Mouse (Mus musculus) intestine, embryonic 15.5 days (tissue): Measurements from ENCODE around the gene Rhbdd3. TPM values are rescaled to one million over a fixed set of nuclear protein-coding genes. Genes with fewer than 3 reads are reported as not detected.
A peak's percentile ranks its signal among the peaks of the same experiment; 100 is the strongest.

ENCODE experiments used
- ATAC-seq: fragments of 200-750 bp; cut with Nextera tagmentation; 2 replicates; pipeline ENCODE4 v1.8.0; 2017; ENCODE audit warnings: moderate TSS enrichment, moderate library complexity
- H3K27ac ChIP-seq: fragments of 300-500 bp; sonication (generic); 2 replicates; pipeline ENCODE4 v1.5.1; 2015; ENCODE audit warnings: mild to moderate bottlenecking, inconsistent platforms
- H3K27me3 ChIP-seq: fragments of 300-500 bp; sonication (generic); replicated peaks from 2 replicates; pipeline ENCODE4 v1.6.1; 2015; ENCODE audit warnings: inconsistent platforms
- H3K36me3 ChIP-seq: fragments of 300-500 bp; sonication (generic); 2 replicates; pipeline ENCODE4 v1.6.1; 2015; ENCODE audit warnings: inconsistent platforms
- H3K4me1 ChIP-seq: fragments of 300-500 bp; sonication (generic); replicated peaks from 2 replicates; pipeline ENCODE4 v1.6.1; 2015; ENCODE audit warnings: inconsistent platforms
- H3K4me2 ChIP-seq: fragments of 300-500 bp; sonication (generic); replicated peaks from 2 replicates; pipeline ENCODE4 v1.6.1; 2015; ENCODE audit warnings: mild to moderate bottlenecking, inconsistent platforms
- H3K4me3 ChIP-seq: fragments of 300-500 bp; sonication (generic); replicated peaks from 2 replicates; pipeline ENCODE4 v1.5.1; 2015; ENCODE audit warnings: inconsistent platforms
- H3K9ac ChIP-seq: fragments of 300-500 bp; sonication (generic); 2 replicates; pipeline ENCODE4 v1.6.1; 2015; ENCODE audit warnings: inconsistent platforms
- H3K9me3 ChIP-seq: fragments of 300-500 bp; sonication (generic); 2 replicates; pipeline ENCODE4 v1.6.1; 2016; ENCODE audit warnings: inconsistent platforms
- WGBS: fragments of 180-500 bp; shearing (Covaris S2); methylation state at CpG from one replicate; pipeline ENCODE4 v1.1.7; 2015; 5-methylcytosine and 5-hydroxymethylcytosine counted together
- polyA plus RNA-seq: library from polyadenylated mRNA; unstranded; fragments of >200 nt; fragmentation: Nextera tagmentation; extraction: Ambion mirVana; gene quantifications from 2 replicates; pipeline ENCODE4 v1.2.1, GENCODE M21; 2015

Rhbdd3 gene
- polyA plus RNA-seq, 1 experiment from 2014 or later, result 27.5 TPM

- no peaks in the 10 kb centered on the region for H3K36me3 ChIP-seq
- peak; percentile 80 for ATAC-seq
- H3K4me1 ChIP-seq, result peaks cover 47% of the 10 kb centered on the region
- H3K4me2 ChIP-seq, result no peak overlapping the region; the same call in 1 of the 2 replicates
- 34% methylated on average over 8 of the region's 8 CpGs for WGBS
- H3K4me3 ChIP-seq, result no peak overlapping the region
- peak overlapping the region; percentile 78 for H3K27ac ChIP-seq
- no peaks in the 10 kb centered on the region for H3K27me3 ChIP-seq
- no peaks in the 10 kb centered on the region for H3K9me3 ChIP-seq
- no peak overlapping the region for H3K9ac ChIP-seq
Measured at GRCm38 (mm10) chr11:5140619-5141018, 41.9 kb downstream of the Rhbdd3 start.

DNA sequence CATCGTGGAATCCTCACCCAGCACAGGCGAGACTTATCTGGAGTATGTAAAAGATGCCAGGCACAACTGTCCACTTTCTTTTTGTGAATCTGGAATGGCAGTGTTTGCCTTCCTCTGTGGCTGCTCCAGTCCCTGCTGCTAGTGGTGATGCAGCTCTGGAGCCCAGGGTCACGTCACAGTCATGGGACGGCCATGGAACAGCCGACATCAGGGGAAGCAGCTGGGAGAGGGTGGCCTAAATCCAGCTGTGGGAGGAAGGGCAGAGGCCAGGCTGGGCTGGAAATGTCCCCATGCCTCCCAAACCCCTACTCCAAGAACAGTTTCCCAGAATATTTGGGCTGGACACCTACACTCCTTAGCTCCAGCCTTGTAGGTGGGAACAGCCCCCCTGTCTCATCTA is 42.5 kb downstream of the Rhbdd3 start:
- 61% methylated on average over 5 of the region's 5 CpGs for WGBS

DNA sequence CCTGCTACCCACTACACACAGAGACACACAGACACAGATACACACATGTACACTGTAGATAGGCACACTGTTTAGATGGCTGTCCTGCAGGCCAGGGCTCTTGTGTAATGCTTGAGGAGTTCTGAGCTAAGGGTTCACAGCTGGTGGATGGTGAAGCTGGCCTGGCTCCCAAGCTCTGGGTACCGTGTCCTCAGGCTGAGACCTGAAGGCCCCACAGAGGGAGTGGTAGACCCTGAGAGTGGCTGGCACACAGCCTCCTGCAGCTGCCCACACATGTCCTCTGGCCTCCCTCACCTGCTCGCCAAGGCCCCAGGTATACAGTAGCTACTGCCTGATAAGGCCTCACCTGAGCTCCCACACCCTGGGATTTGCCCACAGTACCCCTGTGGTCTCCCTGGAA is 43.2 kb downstream of the Rhbdd3 start:
- Histone ChIP-seq H3K9ac (no peak overlapping the region), H3K4me3 (no peak overlapping the region), H3K4me2 (no peak overlapping the region), H3K27ac (peak overlapping the region; percentile 78), H3K9me3 (no peaks in the 10 kb centered on the region), H3K36me3 (no peaks in the 10 kb centered on the region), H3K27me3 (no peaks in the 10 kb centered on the region), H3K4me1 (peaks cover 47% of the 10 kb centered on the region)
- WGBS, result 58% methylated on average over 2 of the region's 2 CpGs
- no peak for ATAC-seq

More for the DNA sequence above, 42.5 kb downstream of the Rhbdd3 start:
- H3K36me3 ChIP-seq, result no peaks in the 10 kb centered on the region
- no peak overlapping the region for H3K9ac ChIP-seq
- no peak overlapping the region; the same call in 1 of the 2 replicates for H3K4me2 ChIP-seq
- H3K27me3 ChIP-seq, result no peaks in the 10 kb centered on the region
- peak; percentile 5; the same call in 1 of the 2 replicates for ATAC-seq
- H3K4me1 ChIP-seq, result peaks cover 47% of the 10 kb centered on the region
- H3K4me3 ChIP-seq, result no peak overlapping the region
- H3K9me3 ChIP-seq, result no peaks in the 10 kb centered on the region
- peak overlapping the region; percentile 78 for H3K27ac ChIP-seq

- Histone ChIP-seq H3K27me3 (no peaks in the 10 kb centered on the region), H3K4me1 (peaks cover 43% of the 10 kb centered on the region), H3K9ac (no peak overlapping the region), H3K4me3 (no peak overlapping the region), H3K27ac (no peak overlapping the region), H3K9me3 (no peaks in the 10 kb centered on the region), H3K4me2 (no peak overlapping the region), H3K36me3 (no peaks in the 10 kb centered on the region)
- no peak for ATAC-seq
- WGBS, result 63% methylated on average over 3 of the region's 3 CpGs
Measured at GRCm38 (mm10) chr11:5145600-5145999, 46.9 kb downstream of the Rhbdd3 start.

GRCm38 (mm10) chr11:5149249-5149648 is 50.5 kb downstream of the Rhbdd3 start:
- WGBS, result 13% methylated on average over 7 of the region's 7 CpGs
- no peaks in the 10 kb centered on the region for H3K27me3 ChIP-seq
- H3K9ac ChIP-seq, result peak overlapping the region; percentile 37; the same call in 1 of the 2 replicates
- peaks cover 34% of the 10 kb centered on the region for H3K4me1 ChIP-seq
- H3K4me2 ChIP-seq, result peak overlapping the region; percentile 93
- no peaks in the 10 kb centered on the region for H3K9me3 ChIP-seq
- peak overlapping the region; percentile 80 for H3K27ac ChIP-seq
- H3K36me3 ChIP-seq, result no peaks in the 10 kb centered on the region
- ATAC-seq, result peak; percentile 86
- H3K4me3 ChIP-seq, result peak overlapping the region; percentile 9; the same call in 1 of the 2 replicates

- Histone ChIP-seq H3K4me3 (no peak overlapping the region), H3K9me3 (no peaks in the 10 kb centered on the region), H3K27ac (peak overlapping the region; percentile 80), H3K9ac (no peak overlapping the region), H3K36me3 (no peaks in the 10 kb centered on the region), H3K4me2 (peak overlapping the region; percentile 93), H3K27me3 (no peaks in the 10 kb centered on the region), H3K4me1 (peaks cover 36% of the 10 kb centered on the region)
- ATAC-seq, result no peak; the same call in 1 of the 2 replicates
- WGBS, result 80% methylated on average over 9 of the region's 9 CpGs
Measured at GRCm38 (mm10) chr11:5149955-5150354, 51.2 kb downstream of the Rhbdd3 start.

- no peaks in the 10 kb centered on the region for H3K27me3 ChIP-seq
- peak overlapping the region; percentile 60 for H3K4me3 ChIP-seq
- no peaks in the 10 kb centered on the region for H3K9me3 ChIP-seq
- H3K4me1 ChIP-seq, result peaks cover 43% of the 10 kb centered on the region
- peak overlapping the region; percentile 40; the same call in 1 of the 2 replicates for H3K27ac ChIP-seq
- peak overlapping the region; percentile 81 for H3K9ac ChIP-seq
- H3K4me2 ChIP-seq, result peak overlapping the region; percentile 93
- no peaks in the 10 kb centered on the region for H3K36me3 ChIP-seq
- ATAC-seq, result no peak
- 65% methylated on average over 9 of the region's 9 CpGs for WGBS
Measured at GRCm38 (mm10) chr11:5150416-5151246, 51.9 kb downstream of the Rhbdd3 start.

DNA sequence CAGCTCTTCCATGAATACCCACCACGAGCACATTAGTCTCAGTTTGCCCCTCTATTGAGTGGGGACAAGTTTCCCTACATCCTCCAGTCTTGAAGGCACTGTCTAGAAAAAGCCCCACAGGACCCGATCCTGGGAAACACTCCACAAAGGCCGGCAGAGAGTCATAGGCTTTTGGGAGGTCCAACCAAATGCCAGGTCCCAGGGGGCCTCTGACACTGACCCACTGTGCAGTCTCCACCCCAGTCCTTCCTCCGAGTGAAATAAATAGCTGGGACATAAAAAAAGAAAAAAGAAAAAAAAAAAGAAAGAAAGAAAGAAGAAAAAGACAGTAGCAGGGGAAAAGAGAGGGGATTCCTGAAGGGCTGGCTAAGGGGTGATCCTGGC is 52.5 kb downstream of the Rhbdd3 start:
- Histone ChIP-seq H3K9ac (peak overlapping the region; percentile 81), H3K27ac (peak overlapping the region; percentile 54; the same call in 1 of the 2 replicates), H3K4me1 (peaks cover 44% of the 10 kb centered on the region), H3K4me2 (peak overlapping the region; percentile 93), H3K4me3 (peak overlapping the region; percentile 60), H3K9me3 (no peaks in the 10 kb centered on the region), H3K27me3 (no peaks in the 10 kb centered on the region), H3K36me3 (no peaks in the 10 kb centered on the region)
- no peak for ATAC-seq
- WGBS, result 31% methylated on average over 4 of the region's 4 CpGs

DNA sequence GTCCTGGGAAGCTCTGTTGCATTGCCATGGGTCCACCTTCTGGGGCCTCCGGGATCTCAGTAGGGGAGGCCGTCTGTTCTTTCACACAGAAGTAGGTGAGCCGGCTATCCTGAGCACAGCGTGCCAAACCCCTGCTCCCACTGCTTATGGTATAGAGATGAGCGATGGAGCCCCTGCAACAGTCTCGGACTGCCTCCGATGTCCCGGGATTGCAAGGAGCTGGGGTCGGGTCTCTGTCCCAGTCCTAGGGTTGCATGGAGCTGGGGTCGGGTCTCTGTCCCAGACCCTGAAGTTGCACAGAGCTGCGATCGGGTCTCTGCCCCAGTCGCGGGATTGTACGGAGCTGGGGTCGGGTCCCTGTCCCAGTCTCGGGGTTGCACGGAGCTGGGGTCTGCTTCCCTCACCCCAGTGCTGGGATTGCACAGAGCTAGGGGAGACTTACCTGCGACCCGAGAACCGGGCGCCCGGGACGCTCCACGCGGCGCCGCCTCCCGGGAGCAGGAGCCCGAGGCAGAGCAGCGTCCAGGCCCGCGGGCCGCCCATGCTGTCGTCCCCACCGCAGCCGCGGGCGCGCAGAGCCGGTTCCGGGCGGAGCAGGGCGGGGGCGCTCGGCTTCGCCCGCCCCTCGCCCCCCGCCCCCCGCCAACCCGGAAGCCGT is 53.1 kb downstream of the Rhbdd3 start, which contains the start of gene Emid1:
Emid1 (minus strand) TSS at position 578 of the 658 bp plus-strand sequence.
- no peaks in the 10 kb centered on the region for H3K27me3 ChIP-seq
- WGBS, result under 1% methylated on average over 53 of the region's 53 CpGs
- H3K4me1 ChIP-seq, result peaks cover 44% of the 10 kb centered on the region
- H3K27ac ChIP-seq, result peak within 1 kb of the TSS; percentile 54
- peak within 1 kb of the TSS; percentile 93 for H3K4me2 ChIP-seq
- H3K36me3 ChIP-seq, result no peaks in the 10 kb centered on the region
- peak within 1 kb of the TSS; percentile 60 for H3K4me3 ChIP-seq
- no peaks in the 10 kb centered on the region for H3K9me3 ChIP-seq
- ATAC-seq, result peak; percentile 46
- peak within 1 kb of the TSS; percentile 81 for H3K9ac ChIP-seq

DNA sequence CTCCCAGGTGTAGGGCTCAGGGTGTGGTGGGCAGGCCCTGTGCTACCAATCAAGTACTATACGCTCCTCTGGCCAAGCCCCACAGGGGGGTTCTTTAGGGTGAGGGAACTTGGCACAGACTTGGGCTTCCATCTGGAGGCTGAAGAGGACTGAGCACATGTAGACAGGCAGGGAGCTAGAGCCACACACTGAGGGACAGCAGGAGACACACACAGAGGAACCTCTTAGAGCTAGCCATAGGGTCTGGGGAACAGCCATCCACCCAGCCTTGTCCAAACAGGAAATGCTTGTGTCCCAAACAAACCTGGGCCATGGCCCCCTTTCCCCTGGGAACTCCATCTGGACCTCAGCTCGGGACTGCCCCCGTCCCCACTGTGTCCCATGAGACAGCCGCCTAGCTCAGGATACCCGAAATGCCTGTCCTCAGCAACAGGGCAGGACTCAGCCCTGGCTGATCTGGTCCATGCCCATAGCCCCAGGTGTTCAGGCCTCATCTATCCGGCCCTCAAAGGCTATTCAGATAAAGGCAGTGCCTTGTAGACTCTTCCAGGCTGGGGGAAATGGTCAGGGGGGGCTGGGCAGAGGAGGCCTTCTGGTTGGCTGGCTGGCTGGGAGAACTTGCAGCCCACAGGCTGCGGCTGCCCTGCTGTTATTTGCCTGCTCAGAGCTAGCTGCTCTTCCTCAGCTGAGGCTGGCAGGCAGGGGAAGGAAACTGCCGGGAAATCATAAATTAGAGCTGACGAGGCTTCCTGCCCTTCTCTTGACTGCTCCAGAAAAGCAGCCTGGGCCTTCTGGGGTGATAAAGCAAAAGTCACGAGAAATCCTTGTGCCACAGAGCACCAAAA is 56.5 kb downstream of the Rhbdd3 start:
- Histone ChIP-seq H3K9ac (peak overlapping the region; percentile 23; the same call in 1 of the 2 replicates), H3K27ac (peak overlapping the region; percentile 86), H3K9me3 (no peaks in the 10 kb centered on the region), H3K36me3 (no peaks in the 10 kb centered on the region), H3K4me3 (no peak overlapping the region), H3K4me2 (no peak overlapping the region), H3K4me1 (peaks cover 28% of the 10 kb centered on the region), H3K27me3 (no peaks in the 10 kb centered on the region)
- 32% methylated on average over 10 of the region's 10 CpGs for WGBS
- peak; percentile 52 for ATAC-seq
